Mouse (Mus musculus): ENCODE measurements at regions not wholly inside any gene's neighbourhood (a gene's known extent, or its start where the extent isn't known, plus 50 kb on each side); places are given as distances from the start of the nearest gene placed in this dataset.

DNA sequence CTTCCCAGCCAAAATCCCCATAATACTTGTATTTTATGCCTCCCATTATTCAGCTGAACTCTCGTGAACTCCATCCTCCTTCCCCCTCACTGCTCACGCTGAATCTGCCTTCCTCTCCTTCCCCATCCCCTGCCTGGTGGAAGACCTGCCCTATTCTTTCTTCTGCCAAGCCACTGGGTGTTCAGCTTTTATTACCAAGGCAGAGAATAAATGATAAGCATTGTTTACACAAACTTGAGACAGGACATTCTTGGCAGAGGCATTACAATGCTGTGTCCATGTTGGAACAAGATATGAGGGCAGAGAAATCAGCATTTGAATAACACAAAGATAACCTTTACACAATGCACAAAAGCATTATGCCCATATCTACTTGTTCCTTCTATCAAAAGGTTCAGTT is 80.2 kb downstream of the Dhrs2 start:
- DNase-seq (ENCODE audit: low spot score in 2 of 2) = no peak

DNA sequence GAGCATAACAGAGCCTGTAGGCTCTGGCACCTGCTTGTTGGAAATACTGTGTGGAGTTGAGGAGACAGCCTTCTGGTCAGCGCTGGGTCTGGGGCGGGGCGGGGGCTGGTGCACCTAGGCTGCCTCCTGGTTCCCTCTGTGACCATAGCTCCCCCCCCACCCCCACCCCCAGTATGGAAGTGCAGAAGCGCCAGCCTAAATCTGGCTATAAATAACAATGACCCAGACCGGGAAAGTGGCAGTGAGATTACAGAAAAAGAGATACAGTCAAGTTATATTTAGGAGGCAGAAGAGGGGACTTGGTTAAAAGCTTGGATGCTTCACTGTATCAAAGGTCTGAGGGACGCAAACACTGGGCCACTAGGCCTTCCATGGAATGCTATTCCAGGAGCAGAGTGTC is 91.8 kb downstream of the Dhrs2 start:
- DNase-seq (ENCODE audit: low spot score in 2 of 2) = no peak

DNA sequence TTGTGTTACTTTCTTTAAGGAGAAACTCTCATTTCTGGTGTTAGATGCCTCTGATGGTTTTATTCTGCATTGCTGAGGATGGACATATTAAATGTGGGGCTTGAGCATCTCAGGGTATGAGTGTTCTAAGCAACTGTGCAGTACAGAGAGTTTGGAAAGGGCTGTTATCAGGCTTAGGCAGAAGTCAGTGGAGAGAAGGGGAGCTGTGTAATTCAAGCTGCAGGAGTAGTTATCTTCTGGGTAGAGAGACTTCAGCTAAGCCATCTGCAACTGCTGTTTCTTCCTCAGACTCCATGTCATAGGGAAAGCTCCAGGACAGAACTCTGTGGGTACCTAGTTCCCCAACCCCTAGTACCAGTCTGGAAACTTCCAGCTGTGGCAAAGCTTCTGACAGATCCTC is 102.1 kb downstream of the Dhrs2 start:
- no peak for DNase-seq (ENCODE audit: low spot score in 2 of 2)

DNA sequence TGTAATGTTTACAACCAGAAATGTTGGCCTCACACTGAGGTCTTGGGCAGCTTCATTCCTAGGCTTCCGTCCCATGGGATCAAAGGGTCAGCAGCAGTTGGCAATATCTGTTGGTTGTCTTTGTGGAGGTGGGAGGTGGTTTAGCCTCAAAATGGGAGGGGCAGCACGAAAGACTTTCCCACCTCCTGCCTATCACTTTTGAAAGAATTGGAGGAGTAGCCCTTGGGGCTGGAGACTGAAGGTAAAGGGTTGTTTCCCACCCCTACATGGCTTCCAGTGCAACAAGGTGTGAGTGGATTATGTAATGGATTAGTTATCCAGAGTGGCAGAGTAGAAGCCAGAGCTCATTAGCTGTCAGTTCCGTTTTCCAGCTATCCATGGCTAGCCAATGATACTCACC is 102.5 kb downstream of the Dhrs2 start:
- DNase-seq (ENCODE audit: low spot score in 2 of 2) = no peak

DNA sequence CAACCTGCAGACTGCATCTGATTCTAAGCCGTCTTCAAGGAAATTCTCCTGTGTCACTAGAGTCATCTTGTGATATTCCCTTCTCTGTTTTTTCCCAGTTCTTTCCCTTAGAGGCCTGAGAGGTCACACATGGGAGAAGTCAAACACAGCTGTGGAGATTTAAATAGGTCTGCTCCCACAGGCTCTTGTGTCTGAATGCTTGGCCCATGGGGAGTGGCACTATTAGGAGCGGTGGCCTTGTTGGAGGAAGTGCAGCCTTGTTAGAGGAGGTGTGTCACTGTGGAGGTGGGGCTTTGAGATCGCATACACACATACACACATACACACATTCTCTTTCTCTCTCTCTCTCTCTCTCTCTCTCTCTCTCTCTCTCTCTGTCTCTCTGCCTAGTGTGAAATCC is 112.0 kb downstream of the Dhrs2 start:
- DNase-seq (ENCODE audit: low spot score in 2 of 2) = no peak

DNA sequence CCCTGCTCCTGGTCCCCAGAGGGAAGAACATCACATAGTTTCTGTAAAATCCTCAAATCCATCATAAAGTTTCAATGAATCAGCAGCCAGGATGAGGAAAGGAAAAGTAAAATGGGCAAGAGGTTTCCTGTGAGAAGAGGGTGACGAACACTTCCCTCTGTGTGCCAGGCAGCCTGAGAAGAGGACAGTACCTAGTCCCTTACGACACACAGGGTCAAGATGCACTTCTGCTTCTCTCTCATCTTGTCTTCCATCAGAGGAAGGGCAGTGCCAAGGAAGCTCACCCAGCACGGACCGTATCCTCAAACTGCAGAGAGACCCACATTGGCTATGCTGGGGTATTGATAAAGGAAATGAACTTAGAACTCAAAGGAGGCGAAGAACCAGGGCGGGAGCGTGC is 112.5 kb downstream of the Dhrs2 start:
- DNase-seq (ENCODE audit: low spot score in 2 of 2) = no peak

DNA sequence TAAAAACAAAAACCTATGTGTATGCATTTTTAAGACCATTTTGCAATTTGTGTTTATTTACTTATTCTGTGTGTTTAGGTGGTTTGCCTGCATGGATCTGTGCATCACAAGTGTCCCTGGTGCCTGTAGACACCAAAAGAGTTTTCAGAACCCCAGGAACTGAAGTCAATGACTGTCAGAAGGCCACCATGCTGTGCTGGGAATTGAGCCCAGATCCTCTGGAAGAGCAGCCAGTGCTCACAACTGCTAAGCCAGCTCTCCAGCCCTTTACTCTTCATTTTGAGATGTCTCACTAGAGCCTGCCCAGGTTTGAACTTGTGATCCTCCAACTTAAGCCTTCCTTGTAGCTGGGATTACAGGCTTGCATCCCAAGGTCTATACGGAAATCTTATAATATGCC is 113.8 kb downstream of the Dhrs2 start:
- DNase-seq (ENCODE audit: low spot score in 2 of 2) = no peak

DNA sequence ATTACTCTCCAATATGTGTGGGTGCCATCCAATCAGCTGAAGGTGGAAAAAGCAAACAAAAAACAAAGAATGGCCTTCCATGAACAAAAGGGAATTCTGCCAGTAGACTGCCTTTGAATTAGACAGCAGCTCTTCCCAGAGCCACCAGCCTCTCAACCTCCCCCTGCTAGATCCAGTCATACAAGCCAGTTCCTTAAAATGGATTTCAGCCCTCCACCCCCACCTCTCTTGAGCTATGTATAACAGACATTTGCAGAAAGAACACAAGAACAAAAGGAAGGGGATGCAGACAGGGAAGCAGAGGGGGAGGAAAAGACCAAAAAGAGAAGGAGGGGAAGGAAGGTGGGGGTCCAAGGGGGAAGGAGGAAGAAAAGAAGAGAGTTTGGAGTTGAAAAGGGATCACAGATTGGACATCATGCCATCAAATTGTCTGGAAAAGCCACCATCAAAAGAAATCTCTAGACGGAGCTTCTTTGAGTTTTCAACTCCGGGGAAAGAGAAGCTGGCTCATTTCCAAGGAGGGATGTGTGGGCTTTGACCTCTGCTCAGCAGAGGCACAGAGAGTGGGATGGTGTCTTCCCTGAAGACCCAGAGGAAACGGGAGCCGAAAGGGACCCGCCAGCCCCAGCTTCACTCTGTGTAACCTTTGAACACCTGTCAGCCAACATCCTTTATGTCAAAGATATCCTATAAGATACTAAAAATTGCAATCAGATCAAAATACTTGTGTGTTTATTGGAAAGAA is 114.8 kb downstream of the Dhrs2 start:
- DNase-seq (ENCODE audit: low spot score in 2 of 2) = no peak

DNA sequence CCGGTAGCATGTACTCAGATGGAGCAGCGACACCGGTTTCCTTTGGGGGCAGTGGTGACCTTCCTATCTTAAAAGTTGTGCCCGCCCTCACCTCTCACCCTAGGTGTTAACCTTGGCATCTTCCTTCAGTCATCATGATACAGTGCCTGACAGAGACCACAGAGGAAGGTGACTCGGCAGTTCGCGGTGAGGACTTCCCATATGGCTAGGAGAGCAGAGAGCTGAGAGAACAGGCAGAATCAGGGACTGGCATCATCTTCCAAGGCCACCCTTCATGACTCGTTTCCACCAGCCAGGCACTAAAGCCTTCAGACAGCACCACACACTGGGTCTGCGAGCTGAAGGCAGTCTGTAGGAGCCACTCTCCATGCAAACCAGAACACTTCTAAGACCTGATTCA is 116.2 kb downstream of the Dhrs2 start:
- peak; percentile 3 to 18 for DNase-seq (ENCODE audit: low spot score in 2 of 2)

DNA sequence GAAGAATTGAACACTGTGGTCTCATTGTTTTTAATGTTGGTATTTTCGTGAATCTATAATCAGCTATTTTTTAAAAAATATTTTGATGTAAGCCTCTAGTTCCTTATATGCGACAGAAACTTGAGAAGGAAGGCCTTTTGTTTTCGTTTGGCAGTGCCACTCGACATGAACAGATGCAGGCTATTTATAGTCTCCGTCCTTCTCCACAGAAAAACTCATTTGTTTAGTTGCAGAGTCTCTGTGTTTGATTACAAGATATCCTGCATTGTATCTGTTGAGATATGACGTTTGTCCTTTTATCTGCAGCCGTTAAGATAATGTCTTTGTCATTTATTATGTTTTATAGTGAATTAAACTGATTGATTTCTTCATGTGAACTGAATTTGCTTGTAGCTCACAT is 116.7 kb downstream of the Dhrs2 start:
- no peak for DNase-seq (ENCODE audit: low spot score in 2 of 2)

DNA sequence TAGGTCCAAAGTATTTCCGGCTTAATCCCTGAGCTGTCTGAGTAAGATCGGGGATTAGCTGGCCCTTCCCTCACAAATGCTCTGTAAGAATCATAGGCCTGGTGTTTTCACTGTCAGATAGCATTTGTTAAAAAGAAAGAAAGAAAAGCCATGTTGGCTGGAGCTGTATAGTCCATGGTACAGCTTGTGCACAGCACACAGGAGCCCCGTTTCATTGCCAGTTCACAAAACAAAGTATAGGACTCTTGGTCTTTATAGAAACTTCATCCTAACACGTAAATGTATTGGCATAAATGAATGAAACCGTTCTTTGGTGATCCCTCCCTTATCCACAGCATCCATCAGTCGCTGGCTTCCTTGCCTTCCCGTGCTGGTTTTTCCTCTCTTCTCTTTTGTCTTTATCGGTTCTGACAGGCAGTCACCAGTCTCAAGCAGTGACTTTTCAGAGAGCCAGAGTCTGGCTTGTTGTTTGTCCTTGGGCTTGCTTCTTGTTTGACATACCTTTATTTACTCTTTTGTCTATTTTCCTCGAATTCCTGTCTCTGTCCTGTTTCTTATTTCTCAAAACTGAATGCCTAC is 117.3 kb downstream of the Dhrs2 start:
- no peak for DNase-seq (ENCODE audit: low spot score in 2 of 2)

DNA sequence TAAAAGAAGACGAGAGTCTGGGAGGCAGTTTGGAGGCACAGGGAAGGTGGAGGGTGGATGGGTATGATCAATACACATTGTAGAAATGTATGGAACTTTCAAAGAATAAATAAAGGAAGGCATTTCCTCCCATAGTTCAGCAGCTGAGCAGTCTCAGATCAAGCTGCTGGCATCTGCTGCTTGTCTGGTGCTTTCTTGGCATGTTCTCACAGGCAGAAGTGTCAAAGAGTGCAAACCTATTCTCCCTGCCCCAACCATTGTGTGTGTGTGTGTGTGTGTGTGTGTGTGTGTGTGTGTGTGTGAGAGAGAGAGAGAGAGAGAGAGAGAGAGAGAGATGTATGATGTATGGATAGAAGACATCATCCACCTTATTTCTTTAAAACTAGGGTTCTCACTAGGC is 121.5 kb downstream of the Dhrs2 start:
- no peak for DNase-seq (ENCODE audit: low spot score in 2 of 2)

DNA sequence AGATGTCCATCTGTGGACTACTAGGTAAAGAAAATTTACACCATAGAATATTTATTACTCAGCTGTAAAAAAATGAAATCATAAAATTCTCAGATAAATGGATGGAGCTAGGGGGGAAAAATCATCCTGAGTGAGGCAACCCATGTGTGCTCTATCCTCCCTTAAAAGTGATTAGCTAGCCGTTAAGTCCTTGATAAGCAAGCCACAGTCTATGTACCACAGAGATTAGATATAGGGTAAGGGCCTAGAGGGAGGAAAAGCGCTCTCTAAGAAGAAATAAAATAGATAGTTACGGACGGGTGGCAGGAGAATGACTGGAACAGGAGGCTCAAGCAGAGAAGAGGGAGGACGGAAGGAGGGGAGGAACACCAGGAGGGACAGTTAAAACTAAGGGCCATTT is 122.1 kb downstream of the Dhrs2 start:
- DNase-seq (ENCODE audit: low spot score in 2 of 2) = no peak

DNA sequence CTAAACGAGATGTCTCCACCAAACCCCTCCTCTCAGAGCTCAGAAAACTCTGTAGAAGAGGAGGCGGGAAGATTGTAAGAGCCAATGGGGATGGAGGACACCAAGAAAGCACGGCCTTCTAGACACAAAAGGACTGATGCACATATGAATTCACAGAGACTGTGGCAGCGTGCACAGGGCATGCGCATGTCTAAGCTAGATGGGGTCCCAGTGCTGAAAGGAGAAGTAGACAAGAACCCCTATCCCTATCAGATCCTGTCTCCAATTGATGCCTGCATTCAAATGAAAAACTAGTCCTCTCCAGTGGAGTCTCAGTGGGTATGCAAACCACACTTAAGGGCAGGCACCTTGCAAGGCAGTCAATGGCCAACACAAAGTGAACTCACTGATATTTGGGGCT is 123.3 kb downstream of the Dhrs2 start:
- DNase-seq (ENCODE audit: low spot score in 2 of 2) = no peak

DNA sequence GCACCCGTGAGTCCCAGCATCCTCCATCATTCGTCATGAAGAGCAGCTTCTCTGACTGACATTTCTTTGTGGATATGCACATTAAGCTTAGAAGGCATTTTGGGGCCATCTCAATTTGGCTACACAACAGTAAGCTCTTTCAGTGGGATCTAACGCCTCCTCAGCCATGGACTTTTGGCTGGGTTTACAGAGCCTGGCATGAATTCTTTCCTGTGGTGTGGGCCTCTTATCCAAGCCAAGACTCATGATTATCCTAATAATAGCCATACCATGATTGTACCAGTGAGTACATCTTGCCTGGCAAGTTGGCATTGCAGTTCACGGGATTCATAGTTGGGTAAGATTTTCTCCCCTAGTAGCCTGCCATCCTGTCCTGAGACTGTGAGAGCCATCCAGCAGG is 126.3 kb downstream of the Dhrs2 start:
- no peak for DNase-seq (ENCODE audit: low spot score in 2 of 2)

DNA sequence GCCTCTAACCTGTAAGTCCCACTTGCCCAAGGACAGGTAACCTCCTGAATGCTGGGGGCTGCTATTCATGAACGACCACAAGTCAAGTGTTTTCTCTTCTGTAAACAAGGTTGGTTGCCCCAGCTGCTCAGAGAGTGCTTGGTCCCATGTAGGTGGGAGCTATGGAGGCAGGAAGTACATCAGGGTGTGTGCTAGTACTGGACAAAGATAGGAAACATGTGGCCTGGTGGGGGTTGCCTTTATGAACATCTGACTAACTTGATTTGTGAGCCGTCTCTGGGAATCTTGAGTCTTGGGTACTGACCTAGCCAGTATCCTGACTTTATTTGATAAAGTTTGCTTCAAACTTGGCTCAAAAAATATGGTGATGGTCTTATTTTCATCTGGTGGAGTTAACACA is 121.3 kb upstream of the Dhrs4 start:
- DNase-seq (ENCODE audit: low spot score in 2 of 2) = no peak

DNA sequence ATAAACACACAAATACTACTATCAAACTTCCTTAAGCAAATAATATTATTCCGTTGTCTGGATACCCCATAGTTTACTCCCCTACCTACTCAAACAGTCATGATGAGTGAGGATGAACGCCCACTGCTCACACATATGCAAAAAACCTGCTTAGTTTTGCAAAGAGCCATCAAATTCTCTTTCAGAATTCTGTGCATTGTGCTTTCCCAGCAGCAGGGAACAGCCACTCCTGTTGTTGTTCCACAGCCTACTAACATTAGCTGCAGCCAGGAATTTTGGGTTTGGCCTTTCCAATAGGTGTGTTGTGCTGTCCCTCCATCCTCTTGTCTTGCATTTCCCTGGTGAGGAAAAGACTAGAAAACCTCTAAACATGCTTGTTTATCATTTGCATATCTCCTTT is 120.1 kb upstream of the Dhrs4 start:
- DNase-seq (ENCODE audit: low spot score in 2 of 2) = no peak

DNA sequence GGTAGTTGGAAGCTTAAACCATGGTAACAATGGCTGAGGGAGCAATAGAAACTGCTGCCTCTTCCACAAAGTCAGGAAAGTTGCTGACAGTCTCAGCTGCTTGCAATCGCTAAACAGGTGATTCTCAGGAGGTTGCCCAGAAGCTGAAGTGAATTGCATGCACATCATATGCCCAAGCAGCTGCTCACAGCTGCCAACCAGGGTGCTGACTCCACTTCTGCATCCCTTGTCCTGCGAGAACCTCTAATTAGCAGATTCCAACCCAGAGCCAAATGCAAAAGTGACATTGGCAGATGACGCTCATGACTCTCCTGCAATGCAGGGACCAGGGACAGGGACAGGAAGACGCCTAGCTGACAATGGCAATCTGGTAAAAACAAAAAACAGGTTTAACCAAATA is 116.2 kb upstream of the Dhrs4 start:
- DNase-seq (ENCODE audit: low spot score in 2 of 2) = no peak

DNA sequence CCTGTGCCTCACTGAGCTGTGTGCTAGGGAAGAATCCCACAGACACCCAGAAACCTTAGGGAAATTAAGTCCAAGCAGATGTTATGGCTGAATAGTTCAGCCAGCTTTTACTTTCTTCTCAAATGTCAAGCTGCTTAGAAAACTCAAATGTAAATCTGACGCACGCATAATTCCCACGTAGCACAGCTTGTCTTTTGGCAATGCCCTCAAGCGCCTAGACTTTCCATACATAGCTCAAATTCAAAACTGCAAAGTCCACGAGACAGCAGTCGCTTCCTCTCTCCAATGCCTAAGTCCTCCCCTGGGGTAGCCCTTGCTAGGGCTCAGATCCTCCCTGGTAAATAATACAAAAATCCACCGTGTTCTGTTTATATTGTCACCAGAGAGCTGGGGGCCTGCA is 115.8 kb upstream of the Dhrs4 start:
- no peak for DNase-seq (ENCODE audit: low spot score in 2 of 2)

DNA sequence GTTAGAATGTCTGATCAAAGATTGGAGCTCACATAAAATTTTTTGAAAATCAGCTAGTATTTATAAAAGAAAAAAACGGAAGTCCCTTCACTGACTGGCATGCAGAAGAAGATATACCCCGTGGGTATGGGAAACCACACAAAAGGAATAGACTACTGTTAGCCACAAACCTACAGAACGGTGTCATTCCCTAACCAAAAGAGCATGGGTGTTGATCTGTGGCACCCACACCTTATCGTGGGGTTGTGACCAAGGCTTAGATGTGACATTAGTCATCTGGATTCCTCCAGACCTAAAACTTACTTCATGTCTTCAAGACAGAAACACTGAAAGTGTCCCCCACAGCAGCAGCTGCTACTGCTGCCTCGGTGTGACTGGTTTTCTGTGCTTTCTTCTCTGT is 108.2 kb upstream of the Dhrs4 start:
- peak; percentile 49 to 61 for DNase-seq (ENCODE audit: low spot score in 2 of 2)

DNA sequence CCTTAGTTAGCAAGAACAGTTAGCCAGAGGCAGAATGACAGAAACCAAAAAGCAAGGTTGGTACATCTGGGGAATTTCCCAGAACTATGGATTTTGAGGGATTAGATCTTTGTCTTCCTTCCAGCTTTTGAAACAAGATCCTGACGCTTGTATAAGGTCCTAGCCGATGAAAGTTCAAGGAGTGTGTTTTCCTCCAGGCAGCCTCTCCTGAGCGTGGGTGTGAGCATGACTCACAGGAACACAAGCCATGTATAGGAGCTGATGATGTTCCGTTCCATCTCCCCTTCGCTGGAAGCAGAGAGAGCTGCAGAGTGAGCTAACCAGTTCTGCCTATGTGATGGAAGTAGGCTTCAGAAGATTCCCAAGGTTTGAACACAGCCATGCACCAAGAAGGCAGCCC is 105.6 kb upstream of the Dhrs4 start:
- DNase-seq (ENCODE audit: low spot score in 2 of 2) = no peak

DNA sequence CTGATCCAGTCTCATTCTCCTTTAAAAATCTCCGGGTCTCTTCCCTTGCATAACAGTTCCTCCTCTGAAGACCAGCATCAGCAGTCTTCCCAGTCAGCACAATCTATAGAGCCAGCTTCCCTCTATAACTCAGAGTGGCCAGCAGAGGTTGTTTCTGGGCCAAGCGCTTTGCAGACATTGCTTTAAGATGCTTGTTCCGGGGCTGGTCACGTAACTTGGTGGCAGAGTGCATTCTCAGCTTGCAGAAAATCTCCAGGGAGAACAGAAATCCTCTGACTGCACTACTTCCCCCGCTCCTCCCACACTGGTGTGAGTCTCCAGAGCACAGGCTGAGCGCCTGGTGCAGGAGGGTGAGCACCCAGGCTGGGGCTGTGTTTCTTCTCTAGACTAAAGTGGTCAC is 91.8 kb upstream of the Dhrs4 start:
- no peak for DNase-seq (ENCODE audit: low spot score in 2 of 2)

DNA sequence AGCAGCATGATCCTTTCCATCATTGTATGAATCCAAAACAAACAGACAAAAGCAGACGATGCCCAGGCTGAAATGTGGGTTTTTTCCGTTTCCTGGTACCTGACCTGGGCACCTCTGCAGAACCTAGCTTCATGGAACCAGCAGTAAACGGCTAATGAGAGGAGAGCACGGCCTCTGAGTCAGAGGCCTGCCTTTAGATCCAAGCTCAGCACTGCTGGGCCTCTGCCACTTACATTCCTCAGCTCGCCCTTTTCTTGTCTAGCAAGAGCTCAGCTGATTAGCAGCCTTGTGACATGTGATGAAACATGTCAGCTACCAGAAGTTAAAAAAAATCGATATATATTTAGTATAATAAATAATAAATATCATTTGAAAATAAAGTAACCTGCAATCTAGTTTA is 91.2 kb upstream of the Dhrs4 start:
- DNase-seq (ENCODE audit: low spot score in 2 of 2) = no peak

DNA sequence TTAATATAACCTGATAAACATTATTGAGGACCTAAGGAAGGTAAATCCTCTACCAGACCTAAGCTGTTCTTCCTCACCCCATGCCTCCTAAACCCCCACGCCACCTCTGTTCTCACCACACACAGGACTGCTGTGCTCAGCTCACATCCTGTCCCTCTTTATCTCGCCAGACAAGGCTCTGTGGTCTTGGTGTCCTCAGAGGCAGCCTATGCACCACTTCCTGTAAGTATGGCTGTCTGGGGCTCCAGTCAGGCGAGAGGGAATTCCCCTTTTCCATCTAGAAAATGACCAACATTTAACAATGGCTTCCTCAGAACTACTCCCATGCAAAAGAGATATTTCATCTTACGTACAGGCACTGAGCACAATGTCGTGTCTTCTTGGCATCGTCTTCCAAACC is 86.2 kb upstream of the Dhrs4 start:
- DNase-seq (ENCODE audit: low spot score in 2 of 2) = peak; percentile 62 to 73

All from natural killer cell, adult 2 months (primary cell).